Mouse (Mus musculus) thymus, adult 2 months (tissue): ENCODE data around the gene Gm20518.

Source experiments
- CTCF ChIP-seq: fragments of 200-500 bp; IDR thresholded peaks from 2 replicates; pipeline ENCODE4 v1.5.1; 2012; ENCODE audit warnings: mild to moderate bottlenecking, control low read depth, low read length, moderate library complexity, borderline replicate concordance; ENCODE audit not compliant: control insufficient read depth, poor library complexity, insufficient read depth; ENCODE audit errors: extremely low read depth
- POLR2A ChIP-seq: fragments of 200-500 bp; IDR thresholded peaks from 2 replicates; pipeline ENCODE4 v1.6.1; 2012; ENCODE audit warnings: mild to moderate bottlenecking, low read length, control low read depth, moderate library complexity; ENCODE audit not compliant: control insufficient read depth, poor library complexity, insufficient read depth; ENCODE audit errors: extremely low read depth

DNA sequence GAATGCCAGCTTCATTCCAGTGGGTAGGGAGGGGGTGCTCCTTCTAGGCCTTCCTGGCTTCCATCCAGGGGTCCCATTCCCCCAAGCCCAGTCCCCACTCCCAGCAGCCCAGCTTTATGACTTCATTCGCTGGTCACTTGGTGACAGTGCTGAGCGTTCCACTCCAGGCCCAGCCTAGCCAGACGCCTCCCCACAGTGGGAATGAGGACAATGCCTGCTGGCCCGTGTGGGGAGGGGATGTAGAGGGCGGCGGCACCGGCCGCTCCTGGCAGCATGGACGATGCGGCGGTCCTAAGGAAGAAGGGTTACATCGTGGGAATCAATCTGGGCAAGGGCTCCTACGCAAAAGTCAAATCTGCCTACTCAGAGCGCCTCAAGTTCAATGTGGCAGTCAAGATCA, 7.0 kb upstream of the Gm20518 start, which contains the start of the genes Dgcr2 and Tssk2:
- TF ChIP-seq CTCF (no peak), POLR2A (no peak)
